Mouse (Mus musculus) lung, embryonic 14.5 days (tissue): ENCODE results near the gene Bmper. TPM values are rescaled to one million over a fixed set of nuclear protein-coding genes. Genes with fewer than 3 reads are reported as not detected.

Source experiments
- ATAC-seq: fragments of 200-750 bp; cut with Nextera tagmentation; 2 replicates; pipeline ENCODE4 v1.8.0; 2017; ENCODE audit warnings: mild to moderate bottlenecking, moderate TSS enrichment, moderate library complexity; ENCODE audit not compliant: insufficient read depth
- DNase-seq: peaks from one replicate; pipeline ENCODE4 v3.0.0-alpha.2; 2015
- H3K27ac ChIP-seq: fragments of 300-500 bp; sonication (generic); 2 replicates; pipeline ENCODE4 v1.5.1; 2014; ENCODE audit warnings: low read depth, mild to moderate bottlenecking, moderate library complexity
- H3K27me3 ChIP-seq: fragments of 300-500 bp; sonication (generic); 2 replicates; pipeline ENCODE4 v1.6.1; 2014; ENCODE audit warnings: low read length, control low read depth; ENCODE audit not compliant: insufficient read depth
- H3K36me3 ChIP-seq: fragments of 300-500 bp; sonication (generic); 2 replicates; pipeline ENCODE4 v1.6.1; 2014; ENCODE audit warnings: control low read depth; ENCODE audit not compliant: insufficient read depth
- H3K4me1 ChIP-seq: fragments of 300-500 bp; sonication (generic); 2 replicates; pipeline ENCODE4 v1.6.1; 2014; ENCODE audit warnings: antibody characterized with exemption, control low read depth; ENCODE audit not compliant: insufficient read depth
- H3K4me2 ChIP-seq: fragments of 300-500 bp; sonication (generic); 2 replicates; pipeline ENCODE4 v1.6.1; 2014; ENCODE audit warnings: mild to moderate bottlenecking
- H3K4me3 ChIP-seq: fragments of 300-500 bp; sonication (generic); 2 replicates; pipeline ENCODE4 v1.5.1; 2014; ENCODE audit warnings: low read depth, low read length
- H3K9ac ChIP-seq: fragments of 300-500 bp; sonication (generic); 2 replicates; pipeline ENCODE4 v1.6.1; 2014
- H3K9me3 ChIP-seq: fragments of 300-500 bp; sonication (generic); 2 replicates; pipeline ENCODE4 v1.6.1; 2016; ENCODE audit warnings: low read depth, low read length, control low read depth
- CTCF ChIP-seq: IDR thresholded peaks from 2 replicates; pipeline ENCODE4 v1.5.1; 2016; ENCODE audit warnings: antibody characterized with exemption, low read depth
- WGBS: fragments of 180-500 bp; shearing (Covaris S2); extraction: QIAGEN DNeasy Blood & Tissue Kit; methylation state at CpG from one replicate; pipeline ENCODE4 v1.1.7; 2014; 5-methylcytosine and 5-hydroxymethylcytosine counted together
- polyA plus RNA-seq: library from polyadenylated mRNA; unstranded; fragments of >200 nt; fragmentation: Nextera tagmentation; extraction: Ambion mirVana; gene quantifications from 2 replicates; pipeline ENCODE4 v1.2.1, GENCODE M21; 2014

Gene Bmper
- polyA plus RNA-seq, 1 experiment from 2014 or later, result 28.7 TPM

DNA sequence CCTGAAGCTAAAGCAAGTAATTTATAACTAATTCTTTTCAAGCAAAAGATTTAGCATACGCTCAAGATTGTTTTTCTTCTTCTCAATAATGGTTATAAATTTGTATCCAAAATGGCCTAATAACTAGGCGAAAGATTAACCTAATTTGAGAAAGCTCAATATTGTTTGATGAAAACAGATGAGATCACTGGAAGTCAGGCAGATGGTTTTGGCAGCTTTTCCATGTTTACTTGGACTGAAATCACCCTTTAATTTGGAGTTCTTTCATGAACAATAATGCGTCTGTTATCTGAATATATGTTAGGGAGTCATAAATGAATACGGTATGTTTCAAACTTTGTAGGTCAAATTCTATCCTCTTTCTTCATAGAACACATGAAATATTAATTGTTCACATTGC, 41.6 kb downstream of the Bmper start:
- H3K27ac ChIP-seq, result no peak overlapping the region
- H3K9ac ChIP-seq, result no peak overlapping the region
- H3K4me2 ChIP-seq, result no peak overlapping the region
- H3K36me3 ChIP-seq, result no peaks in the 10 kb centered on the region
- DNase-seq (no peak), ATAC-seq (no peak)
- no peak for TF ChIP-seq CTCF
- no peak overlapping the region for H3K4me3 ChIP-seq
- no peaks in the 10 kb centered on the region for H3K9me3 ChIP-seq
- 76% methylated on average over 4 of the region's 4 CpGs for WGBS
- H3K27me3 ChIP-seq, result no peaks in the 10 kb centered on the region
- no peaks in the 10 kb centered on the region for H3K4me1 ChIP-seq

DNA sequence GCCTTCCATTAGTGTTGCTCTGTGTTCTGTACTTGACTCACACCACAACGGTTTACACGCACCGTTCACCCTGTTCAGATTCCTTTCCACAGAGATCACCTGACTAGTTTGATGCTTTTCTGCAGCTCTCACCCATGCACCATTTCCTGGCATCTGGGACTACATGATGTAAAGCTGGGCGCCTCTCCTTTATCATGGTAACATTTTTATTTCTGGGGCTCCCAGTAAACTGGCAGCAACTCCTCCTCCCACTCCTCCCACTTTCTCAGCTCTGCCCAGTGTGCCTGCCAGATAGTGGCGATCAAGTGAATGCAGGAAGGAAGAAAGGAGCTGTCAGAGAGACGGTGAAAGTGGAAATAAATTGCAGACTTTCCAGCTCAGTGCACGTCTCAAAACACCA, 45.7 kb downstream of the Bmper start:
- TF ChIP-seq CTCF, result no peak
- no peaks in the 10 kb centered on the region for H3K36me3 ChIP-seq
- no peak for DNase-seq
- no peaks in the 10 kb centered on the region for H3K9me3 ChIP-seq
- no peaks in the 10 kb centered on the region for H3K4me1 ChIP-seq
- ATAC-seq, result no peak
- H3K9ac ChIP-seq, result no peak overlapping the region
- H3K4me3 ChIP-seq, result no peak overlapping the region
- WGBS, result 62% methylated on average over 7 of the region's 7 CpGs
- no peaks in the 10 kb centered on the region for H3K27me3 ChIP-seq
- H3K27ac ChIP-seq, result no peak overlapping the region
- no peak overlapping the region for H3K4me2 ChIP-seq

DNA sequence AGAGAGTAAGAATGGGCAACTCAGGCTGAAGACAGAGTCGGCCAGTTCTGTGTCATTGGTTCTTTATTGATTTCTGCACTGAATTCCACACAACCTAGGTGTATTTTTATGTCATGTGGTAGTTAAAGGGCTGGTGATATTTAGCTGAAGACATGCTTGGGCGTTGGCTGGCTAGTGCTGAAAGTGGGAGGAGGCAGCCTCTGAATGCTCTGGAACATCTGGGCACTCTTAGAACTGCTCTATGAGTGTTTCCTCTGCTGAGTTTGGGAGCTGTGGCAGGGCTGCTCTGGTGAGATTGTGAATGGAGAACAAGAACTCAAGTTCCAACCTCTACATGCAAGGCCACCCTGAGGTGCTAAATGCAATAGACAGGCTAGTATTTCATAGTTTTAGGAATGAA, 46.2 kb downstream of the Bmper start:
- H3K36me3 ChIP-seq, result no peaks in the 10 kb centered on the region
- no peak overlapping the region for H3K9ac ChIP-seq
- no peaks in the 10 kb centered on the region for H3K9me3 ChIP-seq
- H3K4me3 ChIP-seq, result no peak overlapping the region
- ATAC-seq (no peak), DNase-seq (no peak)
- WGBS, result 74% methylated on average over 2 of the region's 2 CpGs
- H3K27me3 ChIP-seq, result no peaks in the 10 kb centered on the region
- no peak for TF ChIP-seq CTCF
- H3K4me1 ChIP-seq, result no peaks in the 10 kb centered on the region
- H3K27ac ChIP-seq, result no peak overlapping the region
- no peak overlapping the region for H3K4me2 ChIP-seq

DNA sequence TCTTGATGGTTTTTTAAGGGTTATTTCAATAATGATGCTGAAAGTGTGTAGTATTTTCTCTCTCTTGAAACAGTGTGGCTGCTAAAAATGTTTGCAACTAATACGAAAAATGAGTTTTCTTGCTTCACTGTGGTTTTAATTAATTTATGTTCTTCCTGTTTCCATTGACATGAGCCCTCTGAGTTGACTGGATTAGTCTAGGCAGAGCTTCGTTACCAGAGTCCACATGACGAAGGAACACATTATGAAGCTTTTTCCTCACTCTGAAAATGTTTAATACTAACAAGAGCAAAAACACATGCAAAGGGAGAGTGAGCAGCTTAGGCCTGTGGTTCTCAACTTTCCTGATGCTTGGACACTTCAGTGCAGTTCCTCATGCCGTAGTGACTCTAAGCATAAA, 53.4 kb downstream of the Bmper start:
- Histone ChIP-seq H3K27me3 (no peaks in the 10 kb centered on the region), H3K9ac (no peak overlapping the region), H3K4me2 (no peak overlapping the region), H3K9me3 (no peaks in the 10 kb centered on the region), H3K4me1 (no peaks in the 10 kb centered on the region), H3K4me3 (no peak overlapping the region), H3K36me3 (no peaks in the 10 kb centered on the region), H3K27ac (no peak overlapping the region)
- TF ChIP-seq CTCF, result no peak
- DNase-seq (no peak), ATAC-seq (no peak)
- WGBS, result 85% methylated on average over 4 of the region's 4 CpGs

DNA sequence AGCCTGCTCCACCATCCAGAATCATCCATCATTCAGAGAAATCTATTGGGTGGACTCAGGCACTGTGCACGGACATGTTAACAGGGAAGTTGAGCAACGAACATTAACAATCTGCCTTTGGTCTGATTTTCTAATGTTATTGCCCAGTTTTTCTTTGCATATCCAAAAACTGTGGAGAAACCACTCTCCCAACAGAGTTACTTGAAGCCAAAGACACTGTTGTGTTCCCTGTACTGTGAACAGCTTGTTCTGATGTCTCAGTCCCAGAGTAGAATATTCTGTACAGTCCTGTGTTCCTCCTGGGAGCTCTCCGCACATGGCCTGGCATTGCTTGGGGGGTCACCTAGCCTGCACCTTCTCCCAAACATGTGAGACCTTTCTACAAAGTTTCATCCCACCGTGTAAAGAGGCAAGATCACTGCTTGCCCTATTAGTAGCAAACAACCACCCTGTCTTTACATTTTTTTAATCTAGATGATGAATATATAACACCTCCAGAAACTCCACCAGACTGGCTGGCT, 62.1 kb downstream of the Bmper start:
- ATAC-seq (no peak), DNase-seq (no peak)
- no peak overlapping the region for H3K4me2 ChIP-seq
- no peak overlapping the region for H3K4me3 ChIP-seq
- no peak for TF ChIP-seq CTCF
- H3K9ac ChIP-seq, result no peak overlapping the region
- no peaks in the 10 kb centered on the region for H3K4me1 ChIP-seq
- no peaks in the 10 kb centered on the region for H3K27me3 ChIP-seq
- no peaks in the 10 kb centered on the region for H3K9me3 ChIP-seq
- H3K27ac ChIP-seq, result no peak overlapping the region
- WGBS, result 67% methylated on average over 4 of the region's 4 CpGs
- H3K36me3 ChIP-seq, result no peaks in the 10 kb centered on the region

DNA sequence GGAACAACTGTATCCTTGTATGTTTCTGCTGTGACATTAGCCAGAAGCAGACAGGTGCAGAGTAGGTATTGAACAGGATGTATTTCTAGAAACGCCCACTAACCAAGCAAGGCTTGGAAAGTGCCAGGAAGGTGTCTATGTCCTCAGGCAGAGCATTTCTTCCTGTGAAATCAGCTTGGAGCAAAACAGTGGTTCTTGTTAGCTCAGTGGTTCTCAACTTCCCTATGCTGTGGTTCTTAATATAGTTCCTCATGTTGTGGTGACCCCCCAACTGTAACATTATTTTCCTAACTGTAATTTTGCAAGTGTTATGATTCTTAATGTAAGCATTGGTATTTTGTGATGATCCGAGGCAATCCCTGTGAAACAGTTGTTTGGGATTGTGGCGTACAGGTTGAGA, 70.7 kb downstream of the Bmper start:
- Histone ChIP-seq H3K4me1 (no peaks in the 10 kb centered on the region), H3K36me3 (no peaks in the 10 kb centered on the region), H3K9ac (no peak overlapping the region), H3K4me2 (no peak overlapping the region), H3K4me3 (no peak overlapping the region), H3K9me3 (no peaks in the 10 kb centered on the region), H3K27me3 (no peaks in the 10 kb centered on the region), H3K27ac (no peak overlapping the region)
- 85% methylated on average over 3 of the region's 3 CpGs for WGBS
- ATAC-seq (no peak), DNase-seq (no peak)
- TF ChIP-seq CTCF, result no peak

DNA sequence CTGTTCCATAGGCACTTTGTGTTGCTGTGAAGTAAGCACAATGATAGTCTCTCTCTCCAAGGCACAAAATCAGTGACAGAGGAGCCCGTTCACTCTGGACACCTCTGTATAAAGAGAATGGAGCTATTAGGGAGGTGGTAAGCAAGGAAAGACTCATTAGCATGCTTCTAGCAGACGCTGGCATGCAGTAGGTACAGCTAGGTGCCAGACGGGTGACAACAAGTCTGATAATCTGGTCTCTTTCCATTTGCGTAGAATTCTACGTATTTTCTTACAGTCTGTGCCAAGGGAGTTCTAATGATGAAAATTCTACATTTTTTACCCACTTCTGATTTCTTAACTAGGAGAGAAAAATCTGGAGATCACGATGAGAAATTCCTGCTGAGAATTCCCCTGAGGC, 72.7 kb downstream of the Bmper start:
- Histone ChIP-seq H3K4me3 (no peak overlapping the region), H3K4me2 (no peak overlapping the region), H3K4me1 (no peaks in the 10 kb centered on the region), H3K9ac (no peak overlapping the region), H3K36me3 (no peaks in the 10 kb centered on the region), H3K9me3 (no peaks in the 10 kb centered on the region), H3K27me3 (no peaks in the 10 kb centered on the region), H3K27ac (no peak overlapping the region)
- ATAC-seq, result no peak
- DNase-seq, result no peak
- TF ChIP-seq CTCF, result no peak
- WGBS, result 81% methylated on average over 6 of the region's 6 CpGs

DNA sequence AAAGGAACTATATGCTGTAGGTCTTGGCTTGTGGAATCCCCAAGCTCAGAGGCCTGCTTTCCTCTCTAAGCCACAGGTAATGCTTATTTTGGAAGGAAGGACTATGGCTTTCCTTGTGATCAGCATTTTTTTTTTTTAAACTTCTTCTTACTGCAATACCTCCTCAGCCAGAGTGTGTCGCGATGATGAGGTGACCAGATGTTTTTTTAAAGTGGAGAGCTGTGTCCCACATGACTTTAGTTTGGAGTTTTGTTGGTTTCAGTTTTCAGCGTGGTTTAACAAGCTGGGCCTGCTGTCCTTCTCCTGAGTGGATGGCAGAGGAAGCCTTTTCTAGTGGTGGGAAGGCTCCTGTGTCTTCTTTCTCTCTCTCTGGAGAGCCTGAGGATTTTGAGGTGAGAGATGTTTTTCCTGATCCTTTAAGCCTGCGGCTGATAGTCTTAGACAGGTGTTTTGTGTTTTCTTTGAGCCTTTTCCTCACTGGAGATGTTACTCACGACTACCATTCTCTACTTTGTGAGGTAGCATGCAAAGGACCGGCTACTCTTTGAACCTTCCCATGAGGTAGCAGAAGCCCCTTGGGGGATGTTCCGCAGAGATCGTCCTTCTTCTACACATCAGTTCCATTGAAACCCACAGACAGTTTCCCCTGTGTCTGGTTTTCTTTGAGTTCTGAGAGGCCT, 74.8 kb downstream of the Bmper start:
- Histone ChIP-seq H3K4me2 (no peak overlapping the region), H3K9me3 (no peaks in the 10 kb centered on the region), H3K27me3 (no peaks in the 10 kb centered on the region), H3K9ac (no peak overlapping the region), H3K27ac (no peak overlapping the region), H3K36me3 (no peaks in the 10 kb centered on the region), H3K4me1 (no peaks in the 10 kb centered on the region), H3K4me3 (no peak overlapping the region)
- DNase-seq, result no peak
- TF ChIP-seq CTCF, result no peak
- WGBS, result 70% methylated on average over 8 of the region's 8 CpGs
- no peak for ATAC-seq
